Mouse (Mus musculus): Measurements from ENCODE around the gene Ggta1.

- TF ChIP-seq GATA1 (IDR thresholded peaks at IDR 0.05; ENCODE audit: borderline replicate concordance, low read length) (no peak), FLI1 (IDR thresholded peaks at IDR 0.05; ENCODE audit: low read length) (no peak)
Measured at GRCm38 (mm10) chr2:35481322-35481990, 18.4 kb upstream of the Ggta1 start.

Data from megakaryocyte, embryonic 14.5 days (primary cell).